Mouse (Mus musculus): ENCODE data around the gene Mcu.

The Mcu gene

DNA sequence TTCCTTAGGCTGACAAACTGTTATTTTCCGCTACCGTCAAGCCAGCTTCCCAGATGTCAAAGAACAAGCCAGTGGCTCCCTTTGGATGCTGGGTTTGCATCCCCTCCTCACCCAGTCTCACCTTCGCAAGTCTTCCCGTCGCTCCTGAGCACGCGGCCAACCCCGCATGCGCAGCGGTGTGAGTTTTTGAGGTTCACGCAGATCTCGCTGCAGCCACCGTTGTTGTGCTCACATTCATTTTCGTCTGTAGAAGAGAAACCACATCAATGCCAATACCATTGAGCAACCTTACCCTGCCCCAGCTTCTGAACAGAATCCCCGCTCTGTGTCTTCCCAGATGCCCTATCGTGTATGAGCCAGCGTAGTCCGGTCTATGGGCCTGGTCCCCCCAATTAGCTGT lies 180.7 kb downstream of the Mcu start:
- in situ Hi-C loops (cut with MseI, MboI): no loop called here

DNA sequence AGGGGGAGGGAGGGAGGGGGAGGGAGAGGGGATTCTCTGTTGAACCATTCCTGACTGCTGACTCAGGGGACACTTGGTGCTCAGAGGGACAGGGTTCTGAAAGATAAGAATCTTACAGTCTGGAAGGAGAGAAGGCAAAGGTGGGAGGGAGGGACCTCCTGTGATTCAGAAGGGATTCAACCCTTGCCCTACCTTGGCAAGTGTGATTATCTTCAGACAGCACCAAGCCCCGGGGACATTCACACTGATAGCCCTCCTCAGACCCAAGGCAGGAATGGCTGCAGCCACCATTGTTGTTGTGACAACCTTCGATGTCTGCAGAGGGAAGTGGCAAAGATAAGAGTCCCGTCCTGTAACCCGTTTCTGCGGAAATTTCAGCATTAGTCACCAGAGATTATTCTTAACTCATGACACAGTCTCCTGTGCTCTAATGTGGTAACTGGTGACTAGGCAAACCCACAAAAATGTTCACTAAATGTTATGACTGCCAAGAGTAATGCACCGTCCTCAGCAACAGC lies 185.7 kb downstream of the Mcu start:
- in situ Hi-C loops (cut with MseI, MboI): no loop called here

- in situ Hi-C loops (cut with MseI, MboI): no loop called here
These were observed 186.9 kb downstream of the Mcu start for GRCm38 (mm10) chr10:59429448-59430135.

GRCm38 (mm10) chr10:59426371-59426770 lies 190.1 kb downstream of the Mcu start:
- in situ Hi-C loops (cut with MseI, MboI): no loop called here

GRCm38 (mm10) chr10:59425369-59425768 lies 191.1 kb downstream of the Mcu start:
- in situ Hi-C loops (cut with MseI, MboI): no loop called here

- in situ Hi-C loops (cut with MseI, MboI): no loop called here
These were observed 192.0 kb downstream of the Mcu start for GRCm38 (mm10) chr10:59424453-59424852.

DNA sequence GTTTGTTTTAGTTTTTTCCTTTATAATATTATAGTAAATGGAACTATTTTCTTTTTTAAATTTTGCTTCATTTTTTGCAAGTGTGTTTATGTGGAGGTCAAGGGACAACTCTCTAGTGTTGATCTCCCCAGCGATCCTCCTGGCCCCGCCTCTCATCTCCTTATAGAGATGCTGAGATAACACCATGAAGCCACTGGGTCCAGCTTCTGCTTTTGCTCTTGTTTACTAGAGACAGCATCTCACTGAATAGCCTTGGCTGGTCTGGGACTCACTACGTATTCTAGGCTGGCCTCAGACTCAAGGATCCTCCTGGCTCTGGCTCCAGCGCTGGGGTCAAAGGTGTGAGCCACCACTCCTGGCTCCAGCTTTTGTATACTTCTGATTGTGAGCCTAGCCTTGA lies 197.0 kb downstream of the Mcu start:
- in situ Hi-C loops (cut with MseI, MboI): no loop called here

DNA sequence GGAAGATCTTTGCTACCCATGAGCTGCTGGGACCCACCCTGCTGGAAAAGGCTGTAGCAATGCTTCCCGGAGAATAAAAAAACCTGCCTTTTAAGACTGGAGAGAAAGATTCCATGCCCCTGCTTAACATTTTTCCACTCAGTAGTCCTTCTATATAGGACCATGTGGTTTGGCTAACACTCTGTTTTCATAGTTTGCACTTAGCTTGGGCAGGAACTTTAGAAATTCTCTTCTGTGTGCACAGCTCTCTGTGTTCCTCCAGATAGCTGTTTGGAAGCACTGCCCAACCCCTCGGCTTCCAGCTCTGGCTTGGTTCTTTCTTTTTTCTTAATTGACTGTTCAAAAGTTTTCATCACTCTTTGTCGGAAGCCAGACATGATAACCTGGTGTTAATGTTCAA lies 199.9 kb downstream of the Mcu start:
- in situ Hi-C loops (cut with MseI, MboI): no loop called here

DNA sequence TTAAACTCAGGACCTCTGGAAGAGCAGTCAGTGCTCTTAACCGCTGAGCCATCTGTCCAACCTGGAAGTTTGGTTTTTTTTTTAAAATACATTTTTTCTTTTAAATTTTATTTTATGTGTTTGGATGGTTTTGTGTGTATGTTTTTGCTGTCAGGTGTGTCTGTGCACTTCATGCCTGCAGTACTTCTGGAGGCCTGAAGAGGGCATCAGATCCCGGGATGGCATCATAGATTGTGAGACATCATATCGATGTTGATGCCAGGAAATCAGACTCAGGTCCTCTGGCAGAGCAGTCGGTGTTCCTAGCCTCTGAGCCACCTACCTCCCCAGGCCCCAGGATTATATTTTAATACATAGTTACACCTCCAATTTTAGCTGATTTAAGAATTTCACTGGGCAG lies 202.8 kb downstream of the Mcu start:
- in situ Hi-C loops (cut with MseI, MboI): no loop called here

GRCm38 (mm10) chr10:59410264-59410663 lies 206.2 kb downstream of the Mcu start:
- in situ Hi-C loops (cut with MseI, MboI): no loop called here

- in situ Hi-C loops (cut with MseI, MboI): no loop called here
These were observed 208.0 kb downstream of the Mcu start for GRCm38 (mm10) chr10:59408499-59408898.

- in situ Hi-C loops (cut with MseI, MboI): no loop called here
These were observed 212.7 kb downstream of the Mcu start for GRCm38 (mm10) chr10:59403793-59404149.

DNA sequence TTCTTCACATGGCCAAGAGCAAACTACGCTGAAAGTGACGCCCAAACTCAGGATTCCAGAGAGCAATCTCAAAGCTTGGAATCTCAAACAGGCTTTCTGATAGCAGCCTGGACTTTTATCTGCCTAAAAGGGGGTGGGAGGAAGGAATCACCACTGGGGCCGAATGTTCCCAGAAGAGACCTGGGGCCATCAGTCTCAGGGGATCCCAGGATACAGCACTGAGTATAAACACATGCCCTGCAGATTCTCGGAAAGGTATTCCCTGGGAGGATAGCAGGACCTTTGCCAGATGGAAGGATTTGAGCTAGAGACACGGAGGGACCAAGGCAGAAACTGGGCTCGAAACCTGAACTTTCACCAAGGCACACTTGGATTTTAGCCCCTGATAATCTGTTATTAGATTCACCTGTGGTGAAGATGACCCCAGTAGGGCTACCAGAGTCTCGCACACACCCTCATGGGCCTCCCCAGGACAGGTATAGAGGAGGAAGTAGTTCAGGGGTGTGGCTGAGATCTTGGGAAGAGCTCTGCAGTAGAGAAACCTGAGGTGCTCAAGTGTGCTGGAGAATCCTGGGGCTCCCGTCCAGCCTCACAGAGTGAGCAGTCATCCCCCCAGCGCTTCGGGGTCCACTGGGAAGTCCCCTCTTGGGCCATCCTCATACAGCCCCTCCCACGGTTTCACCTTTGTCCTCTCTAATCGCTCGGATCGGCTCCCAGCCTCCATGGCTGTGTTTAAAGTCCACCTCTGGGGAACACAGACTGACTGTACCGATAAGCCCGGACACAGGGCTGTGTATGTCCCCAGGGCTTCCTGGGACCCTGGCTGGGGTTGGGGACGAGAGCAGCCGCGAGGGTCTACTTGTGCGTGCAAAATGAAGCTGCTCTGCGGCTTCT lies 213.3 kb downstream of the Mcu start, which contains the start of gene Pla2g12b:
TSS of gene Pla2g12b (plus strand) at position 762 of the 894 bp plus-strand sequence.
- in situ Hi-C loops (cut with MseI, MboI): no loop called here
